Mouse (Mus musculus): ENCODE results near the gene D6Ertd527e. TPM values are rescaled to one million over a fixed set of nuclear protein-coding genes. Genes with fewer than 3 reads are reported as not detected.

The D6Ertd527e gene
- polyA plus RNA-seq (2015; fragmentation: Nextera tagmentation; extraction: Ambion mirVana), result 0.40 and 0.43 TPM in 2 replicates

DNA sequence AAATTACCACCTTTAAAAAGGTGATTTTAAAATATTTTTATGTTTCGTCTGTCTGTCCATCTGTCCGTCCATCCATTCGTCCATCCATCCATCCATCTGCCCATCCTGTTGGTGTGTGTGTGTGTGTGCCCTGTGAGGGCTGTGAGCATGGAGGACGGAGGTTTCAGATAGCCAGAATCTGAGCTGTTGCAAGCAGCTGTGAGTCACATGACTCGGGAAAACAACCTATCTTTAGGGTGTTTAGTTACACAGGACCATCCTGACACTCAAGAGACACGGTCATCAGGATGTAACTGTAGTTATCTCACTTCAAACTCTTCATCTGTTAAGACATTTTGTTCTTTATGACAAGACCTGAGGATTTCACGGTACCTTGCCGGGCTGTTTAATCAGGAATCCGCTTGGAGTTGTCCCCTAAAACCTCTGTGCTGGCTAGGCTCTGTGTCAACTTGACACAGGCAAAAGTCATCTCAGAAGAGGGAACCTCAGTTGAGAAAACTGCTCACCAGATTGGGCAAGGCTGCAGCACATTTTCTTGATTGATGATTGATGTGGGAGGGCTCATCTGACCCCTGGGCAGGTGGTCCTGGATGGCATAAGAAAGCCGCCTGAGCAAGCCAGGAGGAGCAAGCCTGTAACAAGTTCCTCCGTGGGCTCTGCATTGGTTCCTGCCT, at the start of gene D6Ertd527e:
D6Ertd527e (plus strand) TSS at position 624 of the 674 bp plus-strand sequence.
- no peak within 1 kb of the TSS for H3K9ac ChIP-seq
- no peak within 1 kb of the TSS for H3K4me3 ChIP-seq (replicated peaks)
- ATAC-seq (ENCODE audit: insufficient read depth, low FRiP score, low read depth), result no peak
- H3K27me3 ChIP-seq (replicated peaks), result no peaks in the 10 kb centered on the region
- H3K27ac ChIP-seq, result no peak within 1 kb of the TSS
- 81% methylated on average over 11 of the region's 11 CpGs for WGBS
- H3K4me2 ChIP-seq, result no peak within 1 kb of the TSS
- H3K36me3 ChIP-seq, result no peaks in the 10 kb centered on the region
- H3K4me1 ChIP-seq, result peaks cover 26% of the 10 kb centered on the region
- no peaks in the 10 kb centered on the region for H3K9me3 ChIP-seq

DNA sequence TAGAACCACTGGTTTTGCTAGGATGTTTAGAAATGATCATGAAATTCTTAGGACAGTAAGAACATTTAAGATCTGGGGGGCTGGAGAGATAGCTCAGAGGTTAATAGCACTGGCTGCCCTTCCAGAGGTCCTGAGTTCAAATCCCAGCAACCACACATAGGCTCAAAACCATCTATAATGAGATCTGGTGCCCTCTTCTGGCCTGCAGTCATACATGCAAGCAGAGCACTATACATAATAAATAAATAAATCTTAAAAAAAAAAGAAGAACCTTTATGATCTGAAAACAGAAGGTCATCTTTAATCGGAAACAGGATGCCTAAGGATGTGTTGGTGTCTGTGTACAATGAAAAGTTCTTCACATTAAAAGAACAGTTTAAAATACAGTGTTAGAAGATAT, 44.8 kb upstream of the D6Ertd527e start:
- no peaks in the 10 kb centered on the region for H3K4me1 ChIP-seq
- H3K4me2 ChIP-seq, result no peak overlapping the region
- H3K27me3 ChIP-seq (replicated peaks), result no peaks in the 10 kb centered on the region
- peaks cover 57% of the 10 kb centered on the region for H3K36me3 ChIP-seq
- 91% methylated on average over 1 of the region's 1 CpGs for WGBS
- H3K27ac ChIP-seq, result no peak overlapping the region
- H3K4me3 ChIP-seq (replicated peaks), result no peak overlapping the region
- no peaks in the 10 kb centered on the region for H3K9me3 ChIP-seq
- no peak overlapping the region for H3K9ac ChIP-seq
- ATAC-seq (ENCODE audit: insufficient read depth, low FRiP score, low read depth), result no peak

GRCm38 (mm10) chr6:87063586-87063985, 41.0 kb upstream of the D6Ertd527e start:
- Histone ChIP-seq H3K9me3 (no peaks in the 10 kb centered on the region), H3K9ac (no peak overlapping the region), H3K4me2 (no peak overlapping the region), H3K27me3 (replicated peaks) (no peaks in the 10 kb centered on the region), H3K36me3 (peaks cover 57% of the 10 kb centered on the region), H3K27ac (no peak overlapping the region), H3K4me1 (no peaks in the 10 kb centered on the region), H3K4me3 (replicated peaks) (no peak overlapping the region)
- 94% methylated on average over 4 of the region's 4 CpGs for WGBS
- ATAC-seq (ENCODE audit: insufficient read depth, low FRiP score, low read depth), result no peak

DNA sequence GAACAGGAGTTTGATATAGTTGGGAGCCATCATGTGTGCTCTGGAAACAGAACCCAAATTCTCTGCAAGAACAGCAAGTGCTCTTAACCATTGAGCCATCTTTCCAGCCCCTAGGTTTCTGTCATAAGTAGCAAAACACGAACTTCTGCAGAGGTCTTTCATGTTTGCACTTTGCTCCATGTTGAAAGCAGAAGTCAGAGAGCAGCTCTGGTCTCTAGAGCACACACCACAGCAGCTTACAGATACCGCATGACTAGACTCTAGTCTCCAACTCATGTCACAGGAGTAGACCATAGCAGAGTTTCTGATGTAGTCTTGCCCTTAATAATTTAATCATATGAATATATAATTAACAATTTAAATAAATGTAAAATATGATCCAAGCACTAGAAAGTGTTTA, 36.3 kb upstream of the D6Ertd527e start:
- Histone ChIP-seq H3K4me3 (replicated peaks) (no peak overlapping the region), H3K36me3 (peaks cover 65% of the 10 kb centered on the region), H3K27me3 (replicated peaks) (no peaks in the 10 kb centered on the region), H3K4me2 (no peak overlapping the region), H3K9me3 (no peaks in the 10 kb centered on the region), H3K27ac (no peak overlapping the region), H3K9ac (no peak overlapping the region), H3K4me1 (no peaks in the 10 kb centered on the region)
- ATAC-seq (ENCODE audit: insufficient read depth, low FRiP score, low read depth), result no peak
- 83% methylated on average over 2 of the region's 2 CpGs for WGBS

- Histone ChIP-seq H3K27me3 (replicated peaks) (no peaks in the 10 kb centered on the region), H3K4me3 (replicated peaks) (no peak overlapping the region), H3K9ac (no peak overlapping the region), H3K4me2 (no peak overlapping the region), H3K4me1 (no peaks in the 10 kb centered on the region), H3K27ac (peak overlapping the region; percentile 32; the same call in 1 of the 2 replicates), H3K36me3 (peaks cover 64% of the 10 kb centered on the region), H3K9me3 (no peaks in the 10 kb centered on the region)
- WGBS, result 43% methylated on average over 7 of the region's 7 CpGs
- ATAC-seq (ENCODE audit: insufficient read depth, low FRiP score, low read depth), result peak; percentile 65; the same call in 1 of the 2 replicates
Measured at GRCm38 (mm10) chr6:87069195-87069900, 35.2 kb upstream of the D6Ertd527e start.

GRCm38 (mm10) chr6:87070641-87071040, 33.9 kb upstream of the D6Ertd527e start:
- peaks cover 57% of the 10 kb centered on the region for H3K36me3 ChIP-seq

DNA sequence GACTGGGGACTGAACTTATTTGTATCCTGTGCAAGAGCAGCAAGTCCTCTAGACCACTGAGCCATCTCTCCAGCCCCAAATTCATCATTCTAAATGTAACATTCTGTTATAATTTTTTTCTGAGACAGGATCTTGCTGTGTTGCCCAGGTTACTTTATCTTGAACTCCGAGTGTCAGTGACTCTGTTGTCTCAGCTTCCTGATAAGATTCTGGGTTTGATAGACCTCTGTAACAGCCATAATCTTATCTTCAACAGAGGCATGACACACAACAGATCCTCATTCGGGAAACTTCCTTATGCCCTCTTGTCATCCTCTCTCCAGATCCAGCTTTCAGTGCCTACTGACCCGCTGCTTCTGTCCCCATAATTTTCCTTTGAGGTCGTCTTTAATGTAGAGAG, 31.8 kb upstream of the D6Ertd527e start:
- H3K27ac ChIP-seq, result no peak overlapping the region
- H3K4me3 ChIP-seq (replicated peaks), result no peak overlapping the region
- no peak overlapping the region for H3K9ac ChIP-seq
- 60% methylated on average over 4 of the region's 4 CpGs for WGBS
- H3K36me3 ChIP-seq, result peaks cover 57% of the 10 kb centered on the region
- no peaks in the 10 kb centered on the region for H3K4me1 ChIP-seq
- no peaks in the 10 kb centered on the region for H3K27me3 ChIP-seq (replicated peaks)
- ATAC-seq (ENCODE audit: insufficient read depth, low FRiP score, low read depth), result no peak
- no peak overlapping the region for H3K4me2 ChIP-seq
- H3K9me3 ChIP-seq, result no peaks in the 10 kb centered on the region

More at GRCm38 (mm10) chr6:87070641-87071040, 33.9 kb upstream of the D6Ertd527e start:
- WGBS, result 81% methylated on average over 4 of the region's 4 CpGs
- Histone ChIP-seq H3K9me3 (no peaks in the 10 kb centered on the region), H3K4me1 (no peaks in the 10 kb centered on the region), H3K4me3 (replicated peaks) (no peak overlapping the region), H3K27ac (no peak overlapping the region), H3K9ac (no peak overlapping the region), H3K27me3 (replicated peaks) (no peaks in the 10 kb centered on the region), H3K4me2 (no peak overlapping the region)
- ATAC-seq (ENCODE audit: insufficient read depth, low FRiP score, low read depth), result no peak

GRCm38 (mm10) chr6:87075092-87075685, 29.4 kb upstream of the D6Ertd527e start:
- Histone ChIP-seq H3K4me3 (replicated peaks) (no peak overlapping the region), H3K4me1 (no peaks in the 10 kb centered on the region), H3K9me3 (no peaks in the 10 kb centered on the region), H3K36me3 (peaks cover 52% of the 10 kb centered on the region), H3K9ac (no peak overlapping the region), H3K4me2 (no peak overlapping the region), H3K27ac (no peak overlapping the region), H3K27me3 (replicated peaks) (no peaks in the 10 kb centered on the region)
- ATAC-seq (ENCODE audit: insufficient read depth, low FRiP score, low read depth), result 0 out of 2 replicates have a peak, but pooled peaks have one; percentile 14
- 71% methylated on average over 3 of the region's 3 CpGs for WGBS

DNA sequence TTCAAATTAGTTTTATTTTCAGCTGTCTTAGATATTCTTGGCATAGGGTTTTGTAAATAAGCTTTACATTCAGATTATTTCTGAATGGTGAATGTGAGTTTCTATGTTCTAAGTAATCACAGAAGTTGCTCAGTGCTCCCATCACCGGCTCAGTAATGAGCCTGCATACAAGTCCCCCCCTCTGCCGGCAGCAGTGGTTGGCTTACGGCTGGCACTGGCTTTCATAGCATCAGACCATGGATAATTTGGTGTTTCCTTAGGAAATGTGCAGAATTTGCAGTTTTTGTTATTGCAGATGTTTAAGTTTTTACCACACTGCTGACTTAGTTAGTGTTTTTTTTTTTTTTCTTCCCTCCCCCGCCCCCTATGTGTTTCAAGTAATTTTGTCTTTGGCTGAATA, 25.1 kb upstream of the D6Ertd527e start:
- H3K4me3 ChIP-seq (replicated peaks), result no peak overlapping the region
- H3K27ac ChIP-seq, result no peak overlapping the region
- no peaks in the 10 kb centered on the region for H3K9me3 ChIP-seq
- ATAC-seq (ENCODE audit: insufficient read depth, low FRiP score, low read depth), result no peak
- 93% methylated on average over 4 of the region's 4 CpGs for WGBS
- H3K9ac ChIP-seq, result no peak overlapping the region
- H3K4me1 ChIP-seq, result no peaks in the 10 kb centered on the region
- H3K27me3 ChIP-seq (replicated peaks), result no peaks in the 10 kb centered on the region
- no peak overlapping the region for H3K4me2 ChIP-seq
- H3K36me3 ChIP-seq, result peaks cover 55% of the 10 kb centered on the region

GRCm38 (mm10) chr6:87085026-87085425, 19.5 kb upstream of the D6Ertd527e start:
- peaks cover 47% of the 10 kb centered on the region for H3K36me3 ChIP-seq
- ATAC-seq (ENCODE audit: insufficient read depth, low FRiP score, low read depth), result no peak; the same call in 1 of the 2 replicates

GRCm38 (mm10) chr6:87088356-87088755, 16.2 kb upstream of the D6Ertd527e start:
- Histone ChIP-seq H3K4me2 (no peak overlapping the region), H3K9me3 (no peaks in the 10 kb centered on the region), H3K27ac (no peak overlapping the region), H3K4me1 (no peaks in the 10 kb centered on the region), H3K36me3 (peaks cover 35% of the 10 kb centered on the region), H3K9ac (no peak overlapping the region), H3K4me3 (replicated peaks) (no peak overlapping the region), H3K27me3 (replicated peaks) (no peaks in the 10 kb centered on the region)
- 88% methylated on average over 5 of the region's 5 CpGs for WGBS
- ATAC-seq (ENCODE audit: insufficient read depth, low FRiP score, low read depth), result no peak

More at GRCm38 (mm10) chr6:87085026-87085425, 19.5 kb upstream of the D6Ertd527e start:
- H3K4me2 ChIP-seq, result no peak overlapping the region
- WGBS, result 72% methylated on average over 6 of the region's 6 CpGs
- H3K27ac ChIP-seq, result no peak overlapping the region
- no peaks in the 10 kb centered on the region for H3K27me3 ChIP-seq (replicated peaks)
- H3K4me3 ChIP-seq (replicated peaks), result no peak overlapping the region
- H3K4me1 ChIP-seq, result no peaks in the 10 kb centered on the region
- no peak overlapping the region for H3K9ac ChIP-seq
- no peaks in the 10 kb centered on the region for H3K9me3 ChIP-seq

DNA sequence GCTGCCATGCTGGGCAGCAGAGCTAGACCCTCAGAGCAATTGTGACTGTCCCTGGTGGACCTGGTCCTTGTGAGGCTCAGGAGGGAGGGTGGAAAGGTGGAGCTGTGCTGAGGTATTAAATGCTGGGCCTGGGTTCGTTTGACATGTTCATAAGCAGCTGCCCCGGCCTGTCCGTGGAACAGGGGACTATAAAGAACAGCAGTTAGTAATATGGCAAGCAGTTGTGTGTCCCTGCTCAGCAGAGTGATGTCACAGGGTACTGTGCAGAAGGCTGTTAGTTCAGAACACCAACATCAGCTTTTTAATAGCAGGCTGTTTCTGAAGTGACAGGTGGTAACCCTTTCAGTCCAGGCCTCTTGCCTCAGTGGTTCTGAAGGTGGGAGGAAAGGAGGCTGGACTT, 13.7 kb upstream of the D6Ertd527e start:
- Histone ChIP-seq H3K4me1 (no peaks in the 10 kb centered on the region), H3K27me3 (replicated peaks) (no peaks in the 10 kb centered on the region), H3K4me2 (no peak overlapping the region), H3K27ac (no peak overlapping the region), H3K4me3 (replicated peaks) (no peak overlapping the region), H3K9ac (no peak overlapping the region), H3K36me3 (peaks cover 14% of the 10 kb centered on the region), H3K9me3 (no peaks in the 10 kb centered on the region)
- 70% methylated on average over 3 of the region's 3 CpGs for WGBS
- ATAC-seq (ENCODE audit: insufficient read depth, low FRiP score, low read depth), result no peak; the same call in 1 of the 2 replicates

Data from stomach, embryonic 15.5 days (tissue).